ENCODE assay signal across 9 mouse cellular contexts in genomic region chr13:67278314-67278713, GRCm38 (mm10). TPM values are rescaled to one million over a fixed set of nuclear protein-coding genes. Genes with fewer than 3 reads are reported as not detected.
A peak's percentile ranks its signal among the peaks of the same experiment; 100 is the strongest.
DNase-seq lines count a peak whose midpoint lies in the region; ATAC-seq lines count a peak whose summit lies in the region.
"Had no signal": no experiment of that assay in that cellular context is flagged by ENCODE, and none has a peak within 500 bp of the region (broad histone marks: within the 10 kb centered on the region; RNA-seq: fewer than 3 reads in every experiment).

Gene Zfp458, minus strand, starts transcription at chr13:67278466.

- H3K9me3 ChIP-seq in heart, embryonic 12.5 days (replicated peaks): no peaks in the 10 kb centered on the region
- no peaks in the 10 kb centered on the region for H3K9me3 ChIP-seq in kidney, embryonic 14.5 days (ENCODE audit: control insufficient read depth, low read length)
- H3K9me3 ChIP-seq in limb, embryonic 13.5 days: no peaks in the 10 kb centered on the region
- H3K9me3 ChIP-seq: liver, embryonic 15.5 days had no signal

- no peaks in the 10 kb centered on the region for H3K4me1 ChIP-seq in heart, embryonic 12.5 days (replicated peaks)
- H3K4me1 ChIP-seq in kidney, embryonic 14.5 days (ENCODE audit: control insufficient read depth, insufficient read depth, low read length): no peaks in the 10 kb centered on the region
- no peaks in the 10 kb centered on the region for H3K4me1 ChIP-seq in limb, embryonic 13.5 days
- H3K4me1 ChIP-seq: liver, embryonic 15.5 days had no signal

- no peak within 1 kb of the TSS for H3K4me3 ChIP-seq in heart, embryonic 12.5 days
- no peak within 1 kb of the TSS for H3K4me3 ChIP-seq in kidney, embryonic 14.5 days (ENCODE audit: low read length)
- peak within 1 kb of the TSS; percentile 12; the same call in 1 of the 2 replicates for H3K4me3 ChIP-seq in limb, embryonic 13.5 days
- H3K4me3 ChIP-seq: liver, embryonic 15.5 days had no signal

- intact Hi-C loops in heart, postnatal 14 days (cut with DNase I): no loop called here

- H3K4me2 ChIP-seq in heart, embryonic 12.5 days: 0 out of 2 replicates have a peak within 1 kb of the TSS, but pooled peaks have one; percentile 38
- H3K4me2 ChIP-seq in kidney, embryonic 14.5 days (replicated peaks; ENCODE audit: low read depth, low read length): no peak within 1 kb of the TSS
- peak within 1 kb of the TSS; percentile 37; the same call in 1 of the 2 replicates for H3K4me2 ChIP-seq in limb, embryonic 13.5 days (replicated peaks)
- H3K4me2 ChIP-seq: liver, embryonic 15.5 days had no signal

- no peak for ATAC-seq in heart, embryonic 12.5 days (ENCODE audit: insufficient number of reproducible peaks, low FRiP score)
- ATAC-seq in kidney, embryonic 14.5 days (ENCODE audit: low FRiP score, low TSS enrichment): peak; percentile 69; the same call in 1 of the 2 replicates
- peak; percentile 71; the same call in 1 of the 2 replicates for ATAC-seq in limb, embryonic 13.5 days (ENCODE audit: low FRiP score, low read depth)
- ATAC-seq in megakaryocyte progenitor cell, adult 5-6 weeks (replicated peaks; ENCODE audit: poor library complexity): no peak

- H3K36me3 ChIP-seq in heart, embryonic 12.5 days: no peaks in the 10 kb centered on the region
- no peaks in the 10 kb centered on the region for H3K36me3 ChIP-seq in kidney, embryonic 14.5 days (ENCODE audit: control insufficient read depth, insufficient read depth, low read length)
- H3K36me3 ChIP-seq in limb, embryonic 13.5 days: no peaks in the 10 kb centered on the region
- H3K36me3 ChIP-seq: liver, embryonic 15.5 days had no signal

- H3K9ac ChIP-seq in heart, embryonic 12.5 days: no peak within 1 kb of the TSS
- H3K9ac ChIP-seq in kidney, embryonic 14.5 days (ENCODE audit: low read depth, low read length): no peak within 1 kb of the TSS
- no peak within 1 kb of the TSS for H3K9ac ChIP-seq in limb, embryonic 13.5 days
- H3K9ac ChIP-seq: liver, embryonic 15.5 days had no signal

- WGBS in heart, embryonic 12.5 days: 37% methylated on average over 7 of the region's 7 CpGs
- WGBS in kidney, embryonic 14.5 days: 41% methylated on average over 7 of the region's 7 CpGs
- 38% methylated on average over 7 of the region's 7 CpGs for WGBS in limb, embryonic 13.5 days

- DNase-seq in heart, postnatal 14 days: no peak
- DNase-seq in adipocyte (ENCODE audit: low spot score): peak; percentile 20
- DNase-seq in adrenal gland, postnatal 36 days: no peak
- no peak for DNase-seq in natural killer cell, adult 2 months (ENCODE audit: low spot score in 2 of 2)

- H3K27ac ChIP-seq in heart, embryonic 12.5 days (ENCODE audit: poor library complexity, severe bottlenecking): no peak within 1 kb of the TSS
- H3K27ac ChIP-seq in kidney, embryonic 14.5 days (ENCODE audit: low read depth, low read length): no peak within 1 kb of the TSS
- no peak within 1 kb of the TSS for H3K27ac ChIP-seq in limb, embryonic 13.5 days
- H3K27ac ChIP-seq: liver, embryonic 15.5 days had no signal

- H3K27me3 ChIP-seq in heart, embryonic 12.5 days (replicated peaks): no peaks in the 10 kb centered on the region
- H3K27me3 ChIP-seq in kidney, embryonic 14.5 days (ENCODE audit: control insufficient read depth, insufficient read depth, low read length): no peaks in the 10 kb centered on the region
- H3K27me3 ChIP-seq in limb, embryonic 13.5 days: no peaks in the 10 kb centered on the region
- H3K27me3 ChIP-seq: liver, embryonic 15.5 days had no signal

RNA-seq across cellular contexts. Expression of gene Zfp458, which starts in this region (rescaled TPM):
- 1.7 and 1.9 TPM in 2 replicates for polyA plus RNA-seq in heart, embryonic 12.5 days (2016; fragmentation: Nextera tagmentation; extraction: Ambion mirVana)
- total RNA-seq in heart, postnatal 14 days (2021): 1 to 10 TPM; 2.5 to 2.7 TPM
- 2.1 and 3.0 TPM in 2 replicates for polyA plus RNA-seq in kidney, embryonic 14.5 days (2014; fragmentation: Nextera tagmentation; extraction: Ambion mirVana)
- 2.0 and 2.3 TPM in 2 replicates for polyA plus RNA-seq in limb, embryonic 13.5 days (2015; fragmentation: Nextera tagmentation; extraction: Ambion mirVana)
- total RNA-seq in megakaryocyte progenitor cell, adult 5-6 weeks (2015): 8.0 and 8.1 TPM in 2 replicates
- total RNA-seq in megakaryocyte progenitor cell, adult 5-6 weeks (2017): 5.7 and 6.4 TPM in 2 replicates
- total RNA-seq in adrenal gland, postnatal 36 days (2021): 1 to 10 TPM; 2.9 to 3.9 TPM

Comparison
In these comparisons a context has a peak if more than half of its experiments do, and no peak if none do; other contexts are left out.
1. ATAC-seq: peak in kidney, embryonic 14.5 days (single experiment) and limb, embryonic 13.5 days (single experiment); none in heart, embryonic 12.5 days (single experiment) and megakaryocyte progenitor cell, adult 5-6 weeks (single experiment).